Mouse (Mus musculus) left cerebral cortex, postnatal 4 days (tissue): Measurements from ENCODE around the gene Acacb. TPM values are rescaled to one million over a fixed set of nuclear protein-coding genes. Genes with fewer than 3 reads are reported as not detected.

Experiments used
- DNase-seq: peaks from one replicate; pipeline ENCODE4 v3.0.0-alpha.2; 2022
- intact Hi-C: fragments of 180-260 bp; cut with DNase I; formaldehyde crosslinking; loops from one replicate; pipeline ENCODE4 v1.15.1; 2025
- total RNA-seq, 2 experiments: library from RNA; stranded (reverse); gene quantifications; 2 replicates each; pipeline ENCODE4 v1.2.3; 2021

The Acacb gene
- total RNA-seq, 2 experiments from 2014 or later, result 2.4 to 3.8 TPM

DNA sequence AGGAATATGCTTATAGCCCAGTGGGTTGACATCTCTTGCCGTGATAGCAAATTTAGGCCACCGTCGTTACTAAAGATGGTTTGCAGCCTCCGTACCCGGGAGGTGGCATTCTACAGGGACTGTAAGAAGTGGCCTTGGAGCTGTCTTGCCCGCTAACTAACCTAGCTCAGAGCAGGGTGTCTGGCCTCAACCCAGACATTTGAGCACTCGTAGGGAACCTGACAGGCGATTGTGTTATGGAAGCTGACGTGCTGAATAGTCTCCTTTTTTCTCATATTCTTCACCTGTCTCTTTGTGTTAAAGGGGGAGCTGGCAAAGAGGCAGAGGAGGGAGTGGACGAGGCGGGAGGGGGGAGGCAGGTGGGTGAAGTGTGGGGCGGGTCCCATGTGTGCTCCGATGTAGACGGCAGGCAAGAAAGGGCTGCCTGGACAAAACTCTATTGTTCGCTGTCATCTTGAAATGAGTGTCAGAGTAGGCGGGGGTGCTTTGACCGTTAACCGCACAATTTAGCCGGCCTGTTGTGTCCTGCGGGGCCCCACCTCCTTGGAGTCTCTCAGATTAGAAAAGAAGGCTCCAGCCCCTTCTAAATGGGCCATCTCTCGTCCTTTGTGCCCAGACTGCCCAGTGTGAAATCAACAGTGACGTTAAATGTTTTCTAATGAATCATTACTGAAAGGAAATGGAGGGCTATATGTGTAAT is 153.0 kb downstream of the Acacb start:
- DNase-seq, result no peak
- intact Hi-C loops, result no loop called here

GRCm38 (mm10) chr5:114299883-114300610 is 153.7 kb downstream of the Acacb start:
- no peak for DNase-seq
- intact Hi-C loops, result no loop called here

Other genes starting within 250 kb of the Acacb start
- 100 to 1,000 TPM; 183 to 194 TPM for gene Coro1c, start 237.8 kb upstream of the Acacb start, total RNA-seq
- 10 to 100 TPM; 36.1 to 36.9 TPM for gene Ssh1, start 152.6 kb upstream of the Acacb start, total RNA-seq
- not detected for gene Dao, start 142.8 kb upstream of the Acacb start, total RNA-seq
- 10 to 100 TPM; 31.6 to 34.8 TPM for gene Usp30, start 81.1 kb upstream of the Acacb start, total RNA-seq
- gene Svop, start 55.0 kb upstream of the Acacb start, total RNA-seq, result 100 to 1,000 TPM; 107 to 115 TPM
- gene Alkbh2, start 18.3 kb upstream of the Acacb start, total RNA-seq, result 1 to 10 TPM; 6.2 to 6.9 TPM
- 1 to 10 TPM; 5.6 to 6.0 TPM for gene Ung, start 16.1 kb upstream of the Acacb start, total RNA-seq
- gene Foxn4, start 127.3 kb downstream of the Acacb start, total RNA-seq, result under 1 TPM in 1 of 2 experiments, not detected in 1; 0.16 TPM
- 1 to 10 TPM; 1.1 TPM for gene Myo1h, start 142.6 kb downstream of the Acacb start, total RNA-seq
- gene Kctd10, start 234.0 kb downstream of the Acacb start, total RNA-seq, result 10 to 100 TPM; 61.6 to 63.0 TPM
- gene Ube3b, start 234.1 kb downstream of the Acacb start, total RNA-seq, result 10 to 100 TPM; 67.7 to 68.4 TPM